Mouse (Mus musculus): ENCODE results near the gene Lrrc10. TPM values are rescaled to one million over a fixed set of nuclear protein-coding genes. Genes with fewer than 3 reads are reported as not detected.
A peak's percentile ranks its signal among the peaks of the same experiment; 100 is the strongest.

The Lrrc10 gene
- 100 to 1,000 TPM; 148 to 208 TPM for total RNA-seq (2021)
- polyA plus RNA-seq (2012; rRNA removed), result 266 and 368 TPM in 2 replicates
- long read RNA-seq, transcript Lrrc10-201 (1 exons, 1,428 nt), result major isoform, 64 of 64 reads
- long read RNA-seq, partial matches to known transcripts, result 0 of 64 reads
- long read RNA-seq, other reads (novel, unspliced or antisense), result 0 of 64 reads

- Histone ChIP-seq H3K79me2 (replicated peaks; ENCODE audit: control insufficient read depth, insufficient read depth, low read length) (no peaks in the 10 kb centered on the region), H3K4me3 (peak within 1 kb of the TSS; percentile 44), H3K27me3 (ENCODE audit: control insufficient read depth, insufficient read depth, low read length) (no peaks in the 10 kb centered on the region), H3K27ac (peak within 1 kb of the TSS; percentile 76), H3K9ac (ENCODE audit: low read depth, low read length) (peak within 1 kb of the TSS; percentile 72), H3K4me1 (ENCODE audit: control insufficient read depth, insufficient read depth, low read length) (peaks cover 2% of the 10 kb centered on the region), H3K36me3 (ENCODE audit: control insufficient read depth, insufficient read depth, low read length) (peaks cover 5% of the 10 kb centered on the region)
- peak; percentile 53 for DNase-seq
- intact Hi-C loops (cut with DNase I), result no loop called here
- 19% methylated on average over 40 of the region's 40 CpGs for WGBS
- TF ChIP-seq EP300 (IDR thresholded peaks at IDR 0.05; ENCODE audit: insufficient read depth, low read depth, low read length) (peak; percentile 86), CTCF (IDR thresholded peaks at IDR 0.05) (no peak), POLR2A (IDR thresholded peaks at IDR 0.05; ENCODE audit: insufficient read depth, low read depth, low read length) (peak; percentile 94)
Measured at GRCm38 (mm10) chr10:117045175-117046056, at the start of gene Lrrc10. Lrrc10 (plus strand) TSS chr10:117045341.

DNA sequence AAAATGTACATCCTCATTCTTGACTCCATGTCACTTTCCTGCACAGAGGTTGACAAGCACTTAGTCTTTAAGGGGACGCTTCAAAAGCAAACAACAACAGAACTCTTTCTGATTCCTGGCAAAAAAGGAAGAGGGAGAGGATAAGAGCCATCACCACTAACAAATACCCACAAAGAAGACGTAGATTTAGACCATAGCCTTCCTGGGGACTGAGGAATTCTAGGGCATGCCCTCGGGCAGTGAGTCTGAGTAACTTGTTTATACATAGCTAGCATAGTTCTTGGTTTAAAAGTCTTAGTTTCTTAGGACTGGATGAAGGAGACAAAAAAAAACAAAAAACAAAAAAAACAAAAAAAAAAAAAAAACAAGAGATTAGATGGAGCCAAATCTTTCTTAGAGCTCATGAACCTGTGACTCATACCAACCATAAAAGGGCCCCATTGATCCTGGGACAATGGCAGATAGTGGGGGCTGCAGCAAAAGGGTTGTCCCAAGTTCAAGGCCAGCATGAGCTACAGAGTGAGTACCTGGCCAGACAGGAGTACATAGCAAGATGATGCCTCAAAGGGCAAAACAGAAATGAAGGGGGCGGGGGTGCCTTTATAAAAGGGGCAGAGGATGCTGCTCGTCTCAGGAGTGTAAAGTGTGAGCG, 49.4 kb upstream of the Lrrc10 start:
- Histone ChIP-seq H3K27ac (peak overlapping the region; percentile 65), H3K79me2 (replicated peaks; ENCODE audit: control insufficient read depth, insufficient read depth, low read length) (no peaks in the 10 kb centered on the region), H3K4me3 (no peak overlapping the region), H3K27me3 (ENCODE audit: control insufficient read depth, insufficient read depth, low read length) (no peaks in the 10 kb centered on the region), H3K4me1 (ENCODE audit: control insufficient read depth, insufficient read depth, low read length) (peaks cover 6% of the 10 kb centered on the region), H3K9ac (ENCODE audit: low read depth, low read length) (0 out of 2 replicates have a peak overlapping the region, but pooled peaks have one; percentile 42), H3K36me3 (ENCODE audit: control insufficient read depth, insufficient read depth, low read length) (no peaks in the 10 kb centered on the region)
- DNase-seq, result no peak
- intact Hi-C loops (cut with DNase I), result loop anchor here (5.0 kb wide), 1 partner anchor 47 kb away; no protein-coding TSS in a partner anchor
- WGBS, result 51% methylated on average over 6 of the region's 6 CpGs
- TF ChIP-seq EP300 (IDR thresholded peaks at IDR 0.05; ENCODE audit: insufficient read depth, low read depth, low read length), result no peak
- TF ChIP-seq POLR2A (IDR thresholded peaks at IDR 0.05; ENCODE audit: insufficient read depth, low read depth, low read length), result no peak
- no peak for TF ChIP-seq CTCF (IDR thresholded peaks at IDR 0.05)

GRCm38 (mm10) chr10:116996236-116996600, 48.9 kb upstream of the Lrrc10 start:
- peaks cover 6% of the 10 kb centered on the region for H3K4me1 ChIP-seq (ENCODE audit: control insufficient read depth, insufficient read depth, low read length)
- peak; percentile 67 to 85 for DNase-seq
- peak overlapping the region; percentile 65 for H3K27ac ChIP-seq
- no peaks in the 10 kb centered on the region for H3K27me3 ChIP-seq (ENCODE audit: control insufficient read depth, insufficient read depth, low read length)
- WGBS, result 10% methylated on average over 6 of the region's 6 CpGs
- TF ChIP-seq EP300 (IDR thresholded peaks at IDR 0.05; ENCODE audit: insufficient read depth, low read depth, low read length) (peak; percentile 97), POLR2A (IDR thresholded peaks at IDR 0.05; ENCODE audit: insufficient read depth, low read depth, low read length) (no peak)
- H3K4me3 ChIP-seq, result no peak overlapping the region
- no peaks in the 10 kb centered on the region for H3K79me2 ChIP-seq (replicated peaks; ENCODE audit: control insufficient read depth, insufficient read depth, low read length)
- intact Hi-C loops (cut with DNase I), result loop anchor here (5.0 kb wide), 1 partner anchor 46 kb away; no protein-coding TSS in a partner anchor
- no peaks in the 10 kb centered on the region for H3K36me3 ChIP-seq (ENCODE audit: control insufficient read depth, insufficient read depth, low read length)
- H3K9ac ChIP-seq (ENCODE audit: low read depth, low read length), result 0 out of 2 replicates have a peak overlapping the region, but pooled peaks have one; percentile 42

- 71% methylated on average over 17 of the region's 17 CpGs for WGBS
- Histone ChIP-seq H3K27me3 (ENCODE audit: control insufficient read depth, insufficient read depth, low read length) (no peaks in the 10 kb centered on the region), H3K9ac (ENCODE audit: low read depth, low read length) (no peak overlapping the region), H3K4me1 (ENCODE audit: control insufficient read depth, insufficient read depth, low read length) (peaks cover 6% of the 10 kb centered on the region), H3K79me2 (replicated peaks; ENCODE audit: control insufficient read depth, insufficient read depth, low read length) (no peaks in the 10 kb centered on the region), H3K4me3 (no peak overlapping the region), H3K36me3 (ENCODE audit: control insufficient read depth, insufficient read depth, low read length) (no peaks in the 10 kb centered on the region), H3K27ac (no peak overlapping the region)
- no peak for DNase-seq
- intact Hi-C loops (cut with DNase I), result loop anchor here (5.0 kb wide), 1 partner anchor 43 kb away; no protein-coding TSS in a partner anchor
- TF ChIP-seq EP300 (IDR thresholded peaks at IDR 0.05; ENCODE audit: insufficient read depth, low read depth, low read length) (no peak), CTCF (IDR thresholded peaks at IDR 0.05) (no peak), POLR2A (IDR thresholded peaks at IDR 0.05; ENCODE audit: insufficient read depth, low read depth, low read length) (no peak)
Measured at GRCm38 (mm10) chr10:116998716-116999455, 46.3 kb upstream of the Lrrc10 start.

DNA sequence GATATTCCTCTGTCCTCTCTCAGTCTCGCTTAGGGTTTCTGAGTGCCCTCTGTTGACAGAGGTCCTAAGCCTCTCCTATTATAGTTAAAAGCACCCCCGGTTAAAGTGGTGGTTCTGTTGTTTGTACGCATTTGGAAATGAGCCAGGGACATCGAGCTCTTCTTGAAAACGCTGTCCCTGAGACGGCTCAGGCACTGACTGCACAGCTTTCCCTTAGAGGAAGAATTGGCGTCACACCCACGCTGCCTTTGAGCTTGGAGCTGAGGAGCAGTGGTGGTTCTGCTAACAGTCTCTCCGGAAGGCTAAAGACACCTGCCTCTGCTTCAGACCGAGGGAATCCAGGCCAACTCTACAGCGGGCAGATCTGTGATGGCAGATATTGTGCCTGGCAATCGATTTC, 44.2 kb upstream of the Lrrc10 start:
- Histone ChIP-seq H3K4me1 (ENCODE audit: control insufficient read depth, insufficient read depth, low read length) (peaks cover 6% of the 10 kb centered on the region), H3K9ac (ENCODE audit: low read depth, low read length) (no peak overlapping the region), H3K4me3 (no peak overlapping the region), H3K27me3 (ENCODE audit: control insufficient read depth, insufficient read depth, low read length) (no peaks in the 10 kb centered on the region), H3K27ac (no peak overlapping the region), H3K36me3 (ENCODE audit: control insufficient read depth, insufficient read depth, low read length) (no peaks in the 10 kb centered on the region), H3K79me2 (replicated peaks; ENCODE audit: control insufficient read depth, insufficient read depth, low read length) (no peaks in the 10 kb centered on the region)
- WGBS, result 38% methylated on average over 12 of the region's 12 CpGs
- intact Hi-C loops (cut with DNase I), result no loop called here
- DNase-seq, result no peak
- TF ChIP-seq CTCF (IDR thresholded peaks at IDR 0.05), result no peak
- no peak for TF ChIP-seq EP300 (IDR thresholded peaks at IDR 0.05; ENCODE audit: insufficient read depth, low read depth, low read length)
- no peak for TF ChIP-seq POLR2A (IDR thresholded peaks at IDR 0.05; ENCODE audit: insufficient read depth, low read depth, low read length)
